Mouse (Mus musculus) heart, adult 2 months (tissue): ENCODE results near the gene Mybpc3. TPM values are rescaled to one million over a fixed set of nuclear protein-coding genes. Genes with fewer than 3 reads are reported as not detected.

Source experiments
- DNase-seq, 2 experiments: peaks; one replicate each; pipeline ENCODE4 v3.0.0; 2021
- H3K27ac ChIP-seq: fragments of 200-600 bp; 2 replicates; pipeline ENCODE4 v1.8.1; 2022
- H3K27me3 ChIP-seq: fragments of 200-500 bp; 2 replicates; pipeline ENCODE4 v1.6.1; 2012; ENCODE audit warnings: mild to moderate bottlenecking, low read length, inconsistent platforms, mixed read lengths; ENCODE audit not compliant: control insufficient read depth, insufficient read depth
- H3K36me3 ChIP-seq: fragments of 200-500 bp; 2 replicates; pipeline ENCODE4 v1.6.1; 2012; ENCODE audit warnings: low read length, inconsistent platforms; ENCODE audit not compliant: control insufficient read depth, insufficient read depth
- H3K4me1 ChIP-seq: fragments of 200-500 bp; 2 replicates; pipeline ENCODE4 v1.6.1; 2011; ENCODE audit warnings: low read length; ENCODE audit not compliant: control insufficient read depth, insufficient read depth
- H3K4me3 ChIP-seq: fragments of 200-600 bp; 2 replicates; pipeline ENCODE4 v1.8.1; 2022
- H3K79me2 ChIP-seq: fragments of 200-500 bp; replicated peaks from 2 replicates; pipeline ENCODE4 v1.6.1; 2012; ENCODE audit warnings: mild to moderate bottlenecking, inconsistent platforms, low read length, moderate library complexity, mixed read lengths; ENCODE audit not compliant: control insufficient read depth, insufficient read depth
- H3K9ac ChIP-seq: fragments of 200-500 bp; 2 replicates; pipeline ENCODE4 v1.6.1; 2012; ENCODE audit warnings: low read depth, mild to moderate bottlenecking, control low read depth, inconsistent platforms, low read length, mixed read lengths
- CTCF ChIP-seq: fragments of 200-600 bp; IDR thresholded peaks from 2 replicates; pipeline ENCODE4 v1.8.1; 2022; ENCODE audit warnings: antibody characterized with exemption, mild to moderate bottlenecking, moderate library complexity
- EP300 ChIP-seq: fragments of 200-500 bp; IDR thresholded peaks from 2 replicates; pipeline ENCODE4 v1.6.1; 2011; ENCODE audit warnings: low read depth, low read length, control low read depth; ENCODE audit not compliant: insufficient read depth
- POLR2A ChIP-seq: fragments of 200-500 bp; IDR thresholded peaks from 2 replicates; pipeline ENCODE4 v1.6.1; 2011; ENCODE audit warnings: mild to moderate bottlenecking, low read depth, low read length, control low read depth; ENCODE audit not compliant: insufficient read depth
- WGBS: fragments of 180-500 bp; shearing (Covaris S2); methylation state at CpG from one replicate; pipeline ENCODE4 v1.1.7; 2018; 5-methylcytosine and 5-hydroxymethylcytosine counted together
- intact Hi-C: fragments of 180-260 bp; cut with DNase I; formaldehyde crosslinking; loops from one replicate; pipeline ENCODE4 v1.15.1; 2025
- polyA plus RNA-seq: library from polyadenylated mRNA; depleted of rRNA; stranded (reverse); fragments of >200 nt; gene quantifications from 2 replicates; pipeline ENCODE4 v1.2.3, GENCODE M21; 2012
- total RNA-seq, 2 experiments: library from RNA; stranded (reverse); gene quantifications; 2 replicates each; pipeline ENCODE4 v1.2.3; 2021

Gene Mybpc3
- total and polyA plus RNA-seq, 3 experiments = 1,229 to 1,417 (median 1,378) TPM

- H3K27ac ChIP-seq = no peak overlapping the region; the same call in 1 of the 2 replicates
- no peaks in the 10 kb centered on the region for H3K36me3 ChIP-seq
- H3K9ac ChIP-seq = no peak overlapping the region
- DNase-seq = peak in 1 of 2 experiments; percentile 49
- H3K27me3 ChIP-seq = no peaks in the 10 kb centered on the region
- H3K4me3 ChIP-seq = no peak overlapping the region
- H3K4me1 ChIP-seq = no peaks in the 10 kb centered on the region
- TF ChIP-seq EP300 (no peak), POLR2A (no peak)
- intact Hi-C loops = no loop called here
- 71% methylated on average over 9 of the region's 9 CpGs for WGBS
- no peaks in the 10 kb centered on the region for H3K79me2 ChIP-seq
Measured at GRCm38 (mm10) chr2:91086392-91087237, 31.3 kb upstream of the Mybpc3 start.

- DNase-seq = no peak
- H3K9ac ChIP-seq = no peak overlapping the region
- no peaks in the 10 kb centered on the region for H3K4me1 ChIP-seq
- H3K27me3 ChIP-seq = no peaks in the 10 kb centered on the region
- intact Hi-C loops = no loop called here
- no peak overlapping the region for H3K4me3 ChIP-seq
- H3K27ac ChIP-seq = no peak overlapping the region
- H3K36me3 ChIP-seq = no peaks in the 10 kb centered on the region
- no peak for TF ChIP-seq POLR2A
- no peak for TF ChIP-seq CTCF
- no peak for TF ChIP-seq EP300
- H3K79me2 ChIP-seq = no peaks in the 10 kb centered on the region
- 79% methylated on average over 9 of the region's 9 CpGs for WGBS
Measured at GRCm38 (mm10) chr2:91087453-91087852, 30.5 kb upstream of the Mybpc3 start.

GRCm38 (mm10) chr2:91088987-91089386 lies 29.0 kb upstream of the Mybpc3 start:
- Histone ChIP-seq H3K79me2 (no peaks in the 10 kb centered on the region), H3K27me3 (no peaks in the 10 kb centered on the region), H3K4me3 (no peak overlapping the region), H3K9ac (no peak overlapping the region), H3K4me1 (no peaks in the 10 kb centered on the region), H3K36me3 (no peaks in the 10 kb centered on the region), H3K27ac (no peak overlapping the region)
- 75% methylated on average over 9 of the region's 9 CpGs for WGBS
- intact Hi-C loops = no loop called here
- DNase-seq = no peak
- no peak for TF ChIP-seq CTCF
- TF ChIP-seq EP300 = no peak

- no peak overlapping the region for H3K9ac ChIP-seq
- no peaks in the 10 kb centered on the region for H3K79me2 ChIP-seq
- H3K4me1 ChIP-seq = no peaks in the 10 kb centered on the region
- 48% methylated on average over 6 of the region's 6 CpGs for WGBS
- intact Hi-C loops = no loop called here
- TF ChIP-seq POLR2A = no peak
- no peak for TF ChIP-seq EP300
- TF ChIP-seq CTCF = no peak
- no peaks in the 10 kb centered on the region for H3K27me3 ChIP-seq
- H3K36me3 ChIP-seq = no peaks in the 10 kb centered on the region
- no peak for DNase-seq
- no peak overlapping the region for H3K4me3 ChIP-seq
- no peak overlapping the region for H3K27ac ChIP-seq
Measured at GRCm38 (mm10) chr2:91090208-91090607, 27.7 kb upstream of the Mybpc3 start.

GRCm38 (mm10) chr2:91090827-91091226 lies 27.1 kb upstream of the Mybpc3 start:
- Histone ChIP-seq H3K27ac (no peak overlapping the region), H3K27me3 (no peaks in the 10 kb centered on the region), H3K4me3 (no peak overlapping the region), H3K9ac (no peak overlapping the region), H3K36me3 (no peaks in the 10 kb centered on the region), H3K4me1 (no peaks in the 10 kb centered on the region), H3K79me2 (no peaks in the 10 kb centered on the region)
- no peak for TF ChIP-seq CTCF
- no peak for TF ChIP-seq POLR2A
- TF ChIP-seq EP300 = no peak
- intact Hi-C loops = no loop called here
- 75% methylated on average over 6 of the region's 6 CpGs for WGBS
- DNase-seq = no peak

- Histone ChIP-seq H3K36me3 (no peaks in the 10 kb centered on the region), H3K4me3 (no peak overlapping the region), H3K4me1 (no peaks in the 10 kb centered on the region), H3K27me3 (no peaks in the 10 kb centered on the region), H3K79me2 (no peaks in the 10 kb centered on the region), H3K9ac (peak overlapping the region; percentile 51), H3K27ac (peak overlapping the region; percentile 31; the same call in 1 of the 2 replicates)
- DNase-seq = peak in 1 of 2 experiments; percentile 81
- WGBS = 69% methylated on average over 14 of the region's 14 CpGs
- TF ChIP-seq POLR2A (0 out of 2 replicates have a peak, but pooled peaks have one; percentile 27), CTCF (no peak), EP300 (no peak)
- intact Hi-C loops = no loop called here
Measured at GRCm38 (mm10) chr2:91096524-91096923, 21.4 kb upstream of the Mybpc3 start.
